Mouse (Mus musculus) ES-Bruce4 (cell line): ENCODE results near the gene Nop14.

ENCODE experiments used
- CTCF ChIP-seq: IDR thresholded peaks from one replicate; pipeline ENCODE4 v1.8.1; 2011; ENCODE audit warnings: low read depth, low read length
- POLR2A ChIP-seq: IDR thresholded peaks from one replicate; pipeline ENCODE4 v1.8.1; 2011; ENCODE audit warnings: low read length; ENCODE audit not compliant: insufficient read depth

- TF ChIP-seq POLR2A (no peak), CTCF (no peak)
Measured at GRCm38 (mm10) chr5:34641991-34642390, 18.0 kb downstream of the Nop14 start.
